Mouse (Mus musculus): Measurements from ENCODE around the gene Tbx21. TPM values are rescaled to one million over a fixed set of nuclear protein-coding genes. Genes with fewer than 3 reads are reported as not detected.

Gene Tbx21
- polyA plus RNA-seq (2016; fragmentation: Nextera tagmentation; extraction: Ambion mirVana) = 0.17 TPM in 1 of 2 replicates, not detected in the other

GRCm38 (mm10) chr11:97114671-97115601, at the start of gene Tbx21:
Gene Tbx21 (minus strand): TSS chr11:97115331.
- ATAC-seq (ENCODE audit: insufficient number of reproducible peaks, insufficient read depth, low FRiP score, low TSS enrichment, low read depth) = no peak; the same call in 1 of the 2 replicates
- no peaks in the 10 kb centered on the region for H3K9me3 ChIP-seq
- peak within 1 kb of the TSS; percentile 75 for H3K4me2 ChIP-seq
- H3K4me1 ChIP-seq (replicated peaks) = peaks cover 23% of the 10 kb centered on the region
- H3K36me3 ChIP-seq = no peaks in the 10 kb centered on the region
- peak within 1 kb of the TSS; percentile 44 for H3K4me3 ChIP-seq (replicated peaks)
- no peak within 1 kb of the TSS for H3K27ac ChIP-seq
- peak within 1 kb of the TSS; percentile 53 for H3K9ac ChIP-seq (replicated peaks)
- under 1% methylated on average over 86 of the region's 87 CpGs for WGBS
- H3K27me3 ChIP-seq = peaks cover 84% of the 10 kb centered on the region

GRCm38 (mm10) chr11:97160341-97160740, 45.2 kb upstream of the Tbx21 start:
- ATAC-seq (ENCODE audit: insufficient number of reproducible peaks, insufficient read depth, low FRiP score, low TSS enrichment, low read depth) = no peak

GRCm38 (mm10) chr11:97156999-97157398, 41.9 kb upstream of the Tbx21 start:
- Histone ChIP-seq H3K9ac (replicated peaks) (no peak overlapping the region), H3K4me1 (replicated peaks) (peaks cover 21% of the 10 kb centered on the region), H3K4me3 (replicated peaks) (no peak overlapping the region), H3K27me3 (no peaks in the 10 kb centered on the region), H3K36me3 (peaks cover 73% of the 10 kb centered on the region), H3K4me2 (no peak overlapping the region), H3K9me3 (no peaks in the 10 kb centered on the region), H3K27ac (no peak overlapping the region)
- ATAC-seq (ENCODE audit: insufficient number of reproducible peaks, insufficient read depth, low FRiP score, low TSS enrichment, low read depth) = no peak
- 77% methylated on average over 7 of the region's 7 CpGs for WGBS

More at GRCm38 (mm10) chr11:97160341-97160740, 45.2 kb upstream of the Tbx21 start:
- H3K36me3 ChIP-seq = peaks cover 99% of the 10 kb centered on the region
- H3K27me3 ChIP-seq = no peaks in the 10 kb centered on the region
- no peak overlapping the region for H3K4me3 ChIP-seq (replicated peaks)
- H3K4me2 ChIP-seq = no peak overlapping the region
- H3K27ac ChIP-seq = no peak overlapping the region
- 82% methylated on average over 6 of the region's 6 CpGs for WGBS
- no peaks in the 10 kb centered on the region for H3K9me3 ChIP-seq
- no peaks in the 10 kb centered on the region for H3K4me1 ChIP-seq (replicated peaks)
- no peak overlapping the region for H3K9ac ChIP-seq (replicated peaks)

GRCm38 (mm10) chr11:97152662-97153287, 37.6 kb upstream of the Tbx21 start:
- Histone ChIP-seq H3K9me3 (no peaks in the 10 kb centered on the region), H3K4me1 (replicated peaks) (peaks cover 44% of the 10 kb centered on the region), H3K9ac (replicated peaks) (0 out of 2 replicates have a peak overlapping the region, but pooled peaks have one; percentile 8), H3K27ac (no peak overlapping the region), H3K27me3 (peaks cover 15% of the 10 kb centered on the region; the same call in 1 of the 2 replicates), H3K36me3 (peaks cover 41% of the 10 kb centered on the region), H3K4me3 (replicated peaks) (no peak overlapping the region; the same call in 1 of the 2 replicates), H3K4me2 (peak overlapping the region; percentile 86)
- WGBS = 23% methylated on average over 10 of the region's 10 CpGs
- no peak for ATAC-seq (ENCODE audit: insufficient number of reproducible peaks, insufficient read depth, low FRiP score, low TSS enrichment, low read depth)

GRCm38 (mm10) chr11:97152023-97152426, 36.9 kb upstream of the Tbx21 start:
- Histone ChIP-seq H3K4me1 (replicated peaks) (peaks cover 49% of the 10 kb centered on the region), H3K9me3 (no peaks in the 10 kb centered on the region), H3K36me3 (peaks cover 41% of the 10 kb centered on the region), H3K4me2 (peak overlapping the region; percentile 86), H3K27me3 (peaks cover 15% of the 10 kb centered on the region; the same call in 1 of the 2 replicates), H3K27ac (no peak overlapping the region), H3K4me3 (replicated peaks) (peak overlapping the region; percentile 75), H3K9ac (replicated peaks) (peak overlapping the region; percentile 89)
- 1% methylated on average over 11 of the region's 11 CpGs for WGBS
- ATAC-seq (ENCODE audit: insufficient number of reproducible peaks, insufficient read depth, low FRiP score, low TSS enrichment, low read depth) = no peak

- 1% methylated on average over 30 of the region's 64 CpGs for WGBS
- H3K4me1 ChIP-seq (replicated peaks) = peaks cover 53% of the 10 kb centered on the region
- peak within 1 kb of the TSS; percentile 89 for H3K9ac ChIP-seq (replicated peaks)
- peaks cover 15% of the 10 kb centered on the region; the same call in 1 of the 2 replicates for H3K27me3 ChIP-seq
- ATAC-seq (ENCODE audit: insufficient number of reproducible peaks, insufficient read depth, low FRiP score, low TSS enrichment, low read depth) = no peak
- H3K4me2 ChIP-seq = peak within 1 kb of the TSS; percentile 86
- H3K9me3 ChIP-seq = no peaks in the 10 kb centered on the region
- peak within 1 kb of the TSS; percentile 75 for H3K4me3 ChIP-seq (replicated peaks)
- peak within 1 kb of the TSS; percentile 92 for H3K27ac ChIP-seq
- H3K36me3 ChIP-seq = peaks cover 38% of the 10 kb centered on the region
Measured at GRCm38 (mm10) chr11:97151343-97151801, 36.2 kb upstream of the Tbx21 start, which contains the start of gene Tbkbp1. Gene Tbkbp1 (minus strand): TSS chr11:97151495.

- peaks cover 38% of the 10 kb centered on the region for H3K36me3 ChIP-seq
- H3K4me3 ChIP-seq (replicated peaks) = peak overlapping the region; percentile 75
- 1% methylated on average over 78 of the region's 102 CpGs for WGBS
- peak; percentile 65 for ATAC-seq (ENCODE audit: insufficient number of reproducible peaks, insufficient read depth, low FRiP score, low TSS enrichment, low read depth)
- peak overlapping the region; percentile 92 for H3K27ac ChIP-seq
- peaks cover 54% of the 10 kb centered on the region for H3K4me1 ChIP-seq (replicated peaks)
- H3K9ac ChIP-seq (replicated peaks) = peak overlapping the region; percentile 89
- H3K27me3 ChIP-seq = peaks cover 22% of the 10 kb centered on the region; the same call in 1 of the 2 replicates
- no peaks in the 10 kb centered on the region for H3K9me3 ChIP-seq
- peak overlapping the region; percentile 86 for H3K4me2 ChIP-seq
Measured at GRCm38 (mm10) chr11:97150411-97151330, 35.5 kb upstream of the Tbx21 start.

GRCm38 (mm10) chr11:97149995-97150410, 34.9 kb upstream of the Tbx21 start:
- H3K36me3 ChIP-seq = peaks cover 37% of the 10 kb centered on the region
- WGBS = 4% methylated on average over 14 of the region's 14 CpGs
- H3K4me3 ChIP-seq (replicated peaks) = peak overlapping the region; percentile 75
- H3K27me3 ChIP-seq = peaks cover 26% of the 10 kb centered on the region; the same call in 1 of the 2 replicates
- H3K27ac ChIP-seq = peak overlapping the region; percentile 92
- no peaks in the 10 kb centered on the region for H3K9me3 ChIP-seq
- peak overlapping the region; percentile 86 for H3K4me2 ChIP-seq
- peaks cover 54% of the 10 kb centered on the region for H3K4me1 ChIP-seq (replicated peaks)
- peak overlapping the region; percentile 89 for H3K9ac ChIP-seq (replicated peaks)
- ATAC-seq (ENCODE audit: insufficient number of reproducible peaks, insufficient read depth, low FRiP score, low TSS enrichment, low read depth) = 0 out of 2 replicates have a peak, but pooled peaks have one; percentile 1

- 18% methylated on average over 9 of the region's 9 CpGs for WGBS
- Histone ChIP-seq H3K27me3 (peaks cover 26% of the 10 kb centered on the region; the same call in 1 of the 2 replicates), H3K27ac (no peak overlapping the region), H3K4me2 (peak overlapping the region; percentile 86), H3K36me3 (peaks cover 44% of the 10 kb centered on the region), H3K9ac (replicated peaks) (no peak overlapping the region), H3K4me1 (replicated peaks) (peaks cover 49% of the 10 kb centered on the region), H3K9me3 (no peaks in the 10 kb centered on the region), H3K4me3 (replicated peaks) (peak overlapping the region; percentile 75)
- ATAC-seq (ENCODE audit: insufficient number of reproducible peaks, insufficient read depth, low FRiP score, low TSS enrichment, low read depth) = no peak
Measured at GRCm38 (mm10) chr11:97149026-97149425, 33.9 kb upstream of the Tbx21 start.

- Histone ChIP-seq H3K36me3 (peaks cover 48% of the 10 kb centered on the region), H3K4me3 (replicated peaks) (peak overlapping the region; percentile 75), H3K27ac (no peak overlapping the region), H3K4me2 (peak overlapping the region; percentile 86), H3K4me1 (replicated peaks) (peaks cover 45% of the 10 kb centered on the region), H3K9ac (replicated peaks) (no peak overlapping the region), H3K27me3 (peaks cover 26% of the 10 kb centered on the region; the same call in 1 of the 2 replicates), H3K9me3 (no peaks in the 10 kb centered on the region)
- no peak for ATAC-seq (ENCODE audit: insufficient number of reproducible peaks, insufficient read depth, low FRiP score, low TSS enrichment, low read depth)
- 26% methylated on average over 12 of the region's 12 CpGs for WGBS
Measured at GRCm38 (mm10) chr11:97148591-97148990, 33.5 kb upstream of the Tbx21 start.

All from limb, embryonic 12.5 days (tissue).